Mouse (Mus musculus) limb, embryonic 12.5 days (tissue): Measurements from ENCODE around the gene Pdpk1. TPM values are rescaled to one million over a fixed set of nuclear protein-coding genes. Genes with fewer than 3 reads are reported as not detected.

Experiments
- ATAC-seq: fragments of 200-750 bp; cut with Nextera tagmentation; 2 replicates; pipeline ENCODE4 v1.8.0; 2017; ENCODE audit warnings: low read depth, moderate TSS enrichment; ENCODE audit not compliant: insufficient number of reproducible peaks, insufficient read depth, low FRiP score, low TSS enrichment
- H3K27ac ChIP-seq: fragments of 300-500 bp; sonication (generic); 2 replicates; pipeline ENCODE4 v1.5.1; 2016; ENCODE audit warnings: mild to moderate bottlenecking, moderate library complexity
- H3K27me3 ChIP-seq: fragments of 300-500 bp; sonication (generic); 2 replicates; pipeline ENCODE4 v1.6.1; 2016; ENCODE audit warnings: mild to moderate bottlenecking, moderate library complexity
- H3K36me3 ChIP-seq: fragments of 300-500 bp; sonication (generic); 2 replicates; pipeline ENCODE4 v1.6.1; 2016; ENCODE audit warnings: mild to moderate bottlenecking, moderate library complexity
- H3K4me1 ChIP-seq: fragments of 300-500 bp; sonication (generic); replicated peaks from 2 replicates; pipeline ENCODE4 v1.6.1; 2016
- H3K4me2 ChIP-seq: fragments of 300-500 bp; sonication (generic); 2 replicates; pipeline ENCODE4 v1.6.1; 2016; ENCODE audit warnings: mild to moderate bottlenecking, moderate library complexity
- H3K4me3 ChIP-seq: fragments of 300-500 bp; sonication (generic); replicated peaks from 2 replicates; pipeline ENCODE4 v1.5.1; 2016; ENCODE audit warnings: mild to moderate bottlenecking
- H3K9ac ChIP-seq: fragments of 300-500 bp; sonication (generic); replicated peaks from 2 replicates; pipeline ENCODE4 v1.6.1; 2016; ENCODE audit warnings: mild to moderate bottlenecking, moderate library complexity
- H3K9me3 ChIP-seq: fragments of 300-500 bp; sonication (generic); 2 replicates; pipeline ENCODE4 v1.6.1; 2016; ENCODE audit warnings: mild to moderate bottlenecking, moderate library complexity
- WGBS: fragments of 180-500 bp; shearing (Covaris S2); methylation state at CpG from one replicate; pipeline ENCODE4 v1.1.7; 2016; 5-methylcytosine and 5-hydroxymethylcytosine counted together
- polyA plus RNA-seq: library from polyadenylated mRNA; unstranded; fragments of >200 nt; fragmentation: Nextera tagmentation; extraction: Ambion mirVana; gene quantifications from 2 replicates; pipeline ENCODE4 v1.2.1, GENCODE M21; 2016

Pdpk1 gene
- polyA plus RNA-seq, 1 experiment from 2014 or later: 38.5 TPM

- no peak overlapping the region for H3K9ac ChIP-seq
- H3K27ac ChIP-seq: no peak overlapping the region
- H3K27me3 ChIP-seq: no peaks in the 10 kb centered on the region
- H3K4me1 ChIP-seq: no peaks in the 10 kb centered on the region
- H3K36me3 ChIP-seq: no peaks in the 10 kb centered on the region
- no peak overlapping the region for H3K4me2 ChIP-seq
- 76% methylated on average over 7 of the region's 7 CpGs for WGBS
- no peak overlapping the region for H3K4me3 ChIP-seq
- no peak for ATAC-seq
- H3K9me3 ChIP-seq: 0 out of 2 replicates have a peak, but pooled peaks cover 2% of the 10 kb centered on the region
Observed at GRCm38 (mm10) chr17:24035087-24035486, 115.6 kb downstream of the Pdpk1 start.

GRCm38 (mm10) chr17:24030551-24030950 is 120.2 kb downstream of the Pdpk1 start:
- H3K27ac ChIP-seq: no peak overlapping the region
- WGBS: 65% methylated on average over 21 of the region's 22 CpGs

GRCm38 (mm10) chr17:24029477-24029876 is 121.2 kb downstream of the Pdpk1 start:
- no peak overlapping the region for H3K4me3 ChIP-seq
- ATAC-seq: no peak
- no peaks in the 10 kb centered on the region for H3K27me3 ChIP-seq
- no peak overlapping the region for H3K4me2 ChIP-seq
- H3K36me3 ChIP-seq: no peaks in the 10 kb centered on the region
- no peaks in the 10 kb centered on the region for H3K4me1 ChIP-seq
- no peak overlapping the region for H3K27ac ChIP-seq
- H3K9me3 ChIP-seq: no peaks in the 10 kb centered on the region
- 79% methylated on average over 7 of the region's 7 CpGs for WGBS
- no peak overlapping the region for H3K9ac ChIP-seq

More at GRCm38 (mm10) chr17:24030551-24030950, 120.2 kb downstream of the Pdpk1 start:
- Histone ChIP-seq H3K4me3 (no peak overlapping the region), H3K27me3 (no peaks in the 10 kb centered on the region), H3K36me3 (no peaks in the 10 kb centered on the region), H3K9ac (no peak overlapping the region), H3K4me1 (no peaks in the 10 kb centered on the region), H3K4me2 (no peak overlapping the region), H3K9me3 (no peaks in the 10 kb centered on the region)
- no peak for ATAC-seq

Other genes with a start within 250 kb of the Pdpk1 start
- not detected in 2 replicates for gene Dcpp3, start 233.5 kb downstream of the Pdpk1 start, polyA plus RNA-seq
- not detected in 2 replicates for gene Sbp, start 209.3 kb downstream of the Pdpk1 start, polyA plus RNA-seq
- not detected in 2 replicates for gene Sbpl, start 195.7 kb downstream of the Pdpk1 start, polyA plus RNA-seq
- gene Prss30, start 170.4 kb downstream of the Pdpk1 start, polyA plus RNA-seq: not detected in 2 replicates
- gene Prss22, start 152.8 kb downstream of the Pdpk1 start, polyA plus RNA-seq: 0.76 and 0.84 TPM in 2 replicates
- 0.17 TPM in 1 of 2 replicates, not detected in the other for gene Prss27, start 112.8 kb downstream of the Pdpk1 start, polyA plus RNA-seq
- 91.6 and 94.7 TPM in 2 replicates for gene Kctd5, start 77.4 kb downstream of the Pdpk1 start, polyA plus RNA-seq
- gene Amdhd2, start 12.8 kb upstream of the Pdpk1 start, polyA plus RNA-seq: 38.5 and 40.2 TPM in 2 replicates
- gene Atp6v0c, start 18.8 kb upstream of the Pdpk1 start, polyA plus RNA-seq: 392 and 404 TPM in 2 replicates
- 6.7 and 9.9 TPM in 2 replicates for gene Tbc1d24, start 54.6 kb upstream of the Pdpk1 start, polyA plus RNA-seq
- 19.5 and 19.8 TPM in 2 replicates for gene Ntn3, start 58.6 kb upstream of the Pdpk1 start, polyA plus RNA-seq
- 18.3 and 20.2 TPM in 2 replicates for gene Tedc2, start 69.9 kb upstream of the Pdpk1 start, polyA plus RNA-seq
- gene Ccnf, start 100.6 kb upstream of the Pdpk1 start, polyA plus RNA-seq: 90.7 and 92.7 TPM in 2 replicates
- gene Abca17, start 200.1 kb upstream of the Pdpk1 start, polyA plus RNA-seq: 0.08 TPM in 1 of 2 replicates, not detected in the other
- 4.7 and 4.8 TPM in 2 replicates for gene Abca3, start 201.0 kb upstream of the Pdpk1 start, polyA plus RNA-seq